Mouse (Mus musculus): Measurements from ENCODE around the gene Gnat1.

Gene Gnat1

DNA sequence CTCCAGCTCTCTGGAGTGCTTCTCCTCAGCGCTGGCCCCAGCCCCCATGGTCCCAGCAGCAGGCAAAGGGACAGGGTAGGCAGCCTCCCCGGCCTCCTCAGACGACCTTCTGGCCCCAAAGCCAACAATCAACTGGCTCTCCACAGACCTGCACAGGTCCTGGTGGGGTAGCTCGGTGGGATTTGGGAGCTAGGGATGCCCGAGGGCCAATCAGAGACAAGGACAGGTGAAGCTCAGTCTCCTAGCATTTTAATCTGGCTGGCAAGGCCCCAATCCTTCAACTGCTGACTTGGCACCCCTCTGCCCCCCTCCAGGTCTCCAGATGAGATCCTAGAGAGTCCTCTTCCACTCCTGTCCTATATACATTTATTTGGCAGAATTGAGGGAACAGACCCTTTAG, at the start of gene Gnat1:
Gene Gnat1, minus strand, starts transcription at position 212 of the 400 bp plus-strand sequence.
- POLR2A ChIA-PET, result interaction anchor here in 3 of 4 experiments (0.5 to 6.3 kb wide), 4 partner anchors 15 to 188 kb away, joined by 3 to 44 read pairs (median 3); no protein-coding TSS in a partner anchor

GRCm38 (mm10) chr9:107728919-107729670, 49.6 kb upstream of the Gnat1 start:
- ChIA-PET POLR2A (interaction anchor here in 2 of 4 experiments (0.7 to 1.0 kb wide), 2 partner anchors 15 to 50 kb away, joined by 3 read pairs; no protein-coding TSS in a partner anchor), CTCF (interaction anchor here in 2 of 4 experiments (0.6 to 1.0 kb wide), 3 partner anchors 9 to 225 kb away, joined by 3 to 13 read pairs (median 4); no protein-coding TSS in a partner anchor)

More for the DNA sequence above, at the start of gene Gnat1:
- CTCF ChIA-PET, result interaction anchor here in 3 of 4 experiments (0.5 to 1.4 kb wide), 6 partner anchors 23 to 374 kb away, joined by 3 to 8 read pairs (median 3); partner anchors contain the start of gene Amigo3 (in 1 of the 3)

- ChIA-PET CTCF (interaction anchor here (0.6 to 2.5 kb wide), 17 partner anchors 8 to 875 kb away, joined by 3 to 15 read pairs (median 3); partner anchors contain the start of gene Mst1r (in 1 of the 4)), POLR2A (interaction anchor here in 3 of 4 experiments (0.6 to 3.0 kb wide), 24 partner anchors 8 to 326 kb away, joined by 3 to 15 read pairs (median 4); partner anchors contain the start of gene Amigo3 (in 1 of the 3))
Measured at GRCm38 (mm10) chr9:107727041-107727440, 47.5 kb upstream of the Gnat1 start.

- ChIA-PET CTCF (interaction anchor here (0.8 to 1.9 kb wide), 6 partner anchors 10 to 48 kb away, joined by 3 to 6 read pairs (median 4); no protein-coding TSS in a partner anchor), POLR2A (interaction anchor here (0.6 to 4.0 kb wide), 11 partner anchors 9 to 144 kb away, joined by 3 to 11 read pairs (median 3); partner anchors contain the start of genes Sema3f (in 2 of the 4) and Hyal3 (in 1 of the 4))
Measured at GRCm38 (mm10) chr9:107724796-107725195, 45.3 kb upstream of the Gnat1 start.

GRCm38 (mm10) chr9:107723794-107724531, 44.5 kb upstream of the Gnat1 start:
- CTCF ChIA-PET, result interaction anchor here (0.6 to 2.6 kb wide), 9 partner anchors 10 to 78 kb away, joined by 3 to 7 read pairs (median 4); partner anchors contain the start of gene Sema3f (in 1 of the 4)
- POLR2A ChIA-PET, result interaction anchor here (0.8 to 4.0 kb wide), 17 partner anchors 9 to 143 kb away, joined by 3 to 11 read pairs (median 3); partner anchors contain the start of genes Hyal3 (in 1 of the 4) and Sema3f (in 1 of the 4)

- ChIA-PET CTCF (interaction anchor here (0.6 to 2.6 kb wide), 9 partner anchors 9 to 78 kb away, joined by 3 to 7 read pairs (median 4); partner anchors contain the start of gene Sema3f (in 1 of the 4)), POLR2A (interaction anchor here (0.8 to 4.0 kb wide), 14 partner anchors 9 to 38 kb away, joined by 3 to 11 read pairs (median 3); partner anchors contain the start of gene Sema3f (in 1 of the 4))
Measured at GRCm38 (mm10) chr9:107723292-107723691, 43.8 kb upstream of the Gnat1 start.

- CTCF ChIA-PET, result interaction anchor here (0.5 to 1.7 kb wide), 12 partner anchors 15 to 1076 kb away, joined by 3 to 5 read pairs (median 3); no protein-coding TSS in a partner anchor
Measured at GRCm38 (mm10) chr9:107718781-107719540, 39.4 kb upstream of the Gnat1 start.

GRCm38 (mm10) chr9:107716951-107717350, 37.4 kb upstream of the Gnat1 start:
- ChIA-PET POLR2A (interaction anchor here in 3 of 4 experiments (0.7 to 1.6 kb wide), 3 partner anchors 10 to 65 kb away, joined by 3 to 5 read pairs (median 4); no protein-coding TSS in a partner anchor), CTCF (interaction anchor here in 2 of 4 experiments (0.6 to 1.0 kb wide), 3 partner anchors 15 to 188 kb away, joined by 3 read pairs; no protein-coding TSS in a partner anchor)

More at GRCm38 (mm10) chr9:107718781-107719540, 39.4 kb upstream of the Gnat1 start:
- POLR2A ChIA-PET, result interaction anchor here (0.6 to 3.2 kb wide), 25 partner anchors 8 to 509 kb away, joined by 3 to 12 read pairs (median 4); partner anchors contain the start of genes Rbm5 (in 1 of the 4) and Sema3f (in 1 of the 4)

- ChIA-PET CTCF (interaction anchor here in 3 of 4 experiments (0.5 to 1.4 kb wide), 4 partner anchors 11 to 352 kb away, joined by 3 to 4 read pairs (median 4); no protein-coding TSS in a partner anchor), POLR2A (interaction anchor here in 3 of 4 experiments (0.6 to 1.6 kb wide), 7 partner anchors 11 to 129 kb away, joined by 3 to 5 read pairs (median 3); partner anchors contain the start of gene Sema3b (in 1 of the 3))
Measured at GRCm38 (mm10) chr9:107715632-107716031, 36.1 kb upstream of the Gnat1 start.

- POLR2A ChIA-PET, result interaction anchor here in 3 of 4 experiments (0.5 to 2.2 kb wide), 13 partner anchors 9 to 1277 kb away, joined by 3 to 8 read pairs (median 3); partner anchors contain the start of genes Cyb561d2 (in 1 of the 3), Nprl2 (in 1 of the 3) and Pfkfb4 (in 1 of the 3)
Measured at GRCm38 (mm10) chr9:107714221-107714952, 34.9 kb upstream of the Gnat1 start.

DNA sequence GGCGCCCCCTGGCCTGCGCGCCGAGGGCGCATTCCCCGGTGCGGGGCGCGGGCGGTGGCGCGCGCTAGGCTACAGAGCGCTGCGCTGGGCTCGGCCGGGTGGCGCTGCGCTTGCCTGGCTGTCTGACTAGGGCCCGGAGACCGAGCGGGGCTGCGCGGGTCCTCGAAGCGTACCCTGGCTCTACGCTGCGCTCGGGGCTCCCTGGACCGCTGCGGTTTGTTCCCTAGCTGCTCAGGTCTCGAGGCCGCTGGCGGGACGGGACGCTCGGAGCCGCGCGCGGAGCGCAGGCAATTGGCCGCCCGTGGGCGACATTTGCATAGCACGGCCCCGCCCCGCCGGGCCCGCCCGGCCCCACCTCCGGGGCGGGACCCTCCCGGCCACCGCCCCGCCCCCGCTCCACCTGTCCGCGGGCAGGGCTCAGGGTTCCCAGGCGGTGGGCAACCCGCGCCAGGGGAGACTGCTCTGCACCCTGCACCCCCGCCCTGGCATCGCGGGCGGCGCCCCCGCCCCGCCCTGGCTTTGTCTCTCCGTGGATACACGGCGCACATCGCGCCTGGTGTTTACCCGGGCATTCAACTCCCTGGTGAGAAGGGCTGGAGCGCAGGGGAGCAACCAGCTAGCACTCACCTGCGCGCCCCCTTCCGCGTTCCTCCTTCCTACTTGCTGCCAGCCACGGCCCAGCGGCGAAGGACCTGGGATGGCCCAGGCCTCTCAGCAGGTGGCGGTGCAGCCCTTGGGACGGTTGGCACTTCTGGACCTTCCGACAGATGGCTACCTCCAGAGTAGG, 30.4 kb upstream of the Gnat1 start, which contains the start of gene Sema3f:
Gene Sema3f, minus strand, starts transcription at position 779 of the 787 bp plus-strand sequence.
- POLR2A ChIA-PET, result interaction anchor here in 3 of 4 experiments (0.5 to 3.1 kb wide), 10 partner anchors 8 to 468 kb away, joined by 3 to 11 read pairs (median 3); no protein-coding TSS in a partner anchor
- CTCF ChIA-PET, result interaction anchor here in 3 of 4 experiments (0.5 to 1.3 kb wide), 11 partner anchors 11 to 386 kb away, joined by 3 to 6 read pairs (median 3); partner anchors contain the start of gene Gnai2 (in 1 of the 3)

More at GRCm38 (mm10) chr9:107714221-107714952, 34.9 kb upstream of the Gnat1 start:
- CTCF ChIA-PET, result interaction anchor here in 3 of 4 experiments (0.6 to 1.4 kb wide), 9 partner anchors 9 to 344 kb away, joined by 3 to 12 read pairs (median 3); no protein-coding TSS in a partner anchor

DNA sequence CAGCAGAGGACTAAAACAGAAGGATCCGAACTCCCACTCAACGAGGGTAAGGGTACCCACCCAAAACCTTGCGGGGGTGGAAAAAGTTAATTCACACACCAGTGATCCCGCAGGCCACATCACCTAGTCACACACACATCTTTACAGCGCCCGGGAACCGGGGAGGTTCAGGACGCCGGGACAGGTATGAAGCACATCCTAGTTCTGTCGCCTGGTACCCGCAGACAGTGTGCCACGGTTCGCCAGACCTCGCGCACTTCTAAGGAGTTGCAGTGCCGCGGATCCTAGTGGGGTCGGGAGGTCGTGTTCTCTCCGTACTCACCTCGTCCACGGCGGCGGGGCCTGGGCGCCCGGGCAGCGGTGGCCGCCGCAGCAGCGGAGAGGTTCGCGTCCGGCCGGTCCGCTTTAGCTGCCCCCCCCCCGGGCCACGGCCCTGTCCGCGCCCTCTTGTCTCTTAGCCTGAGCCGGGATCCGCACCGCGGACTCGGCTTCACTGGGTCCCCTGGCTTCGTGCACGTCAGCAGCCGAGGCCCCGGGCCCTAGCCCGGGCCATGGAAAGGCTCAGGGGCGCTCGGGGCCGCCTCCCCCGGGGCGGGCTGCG, 29.7 kb upstream of the Gnat1 start:
- CTCF ChIA-PET, result interaction anchor here in 3 of 4 experiments (0.7 to 1.3 kb wide), 6 partner anchors 11 to 263 kb away, joined by 3 read pairs; partner anchors contain the start of gene Gnai2 (in 1 of the 3)
- POLR2A ChIA-PET, result interaction anchor here in 3 of 4 experiments (0.5 to 3.1 kb wide), 8 partner anchors 8 to 468 kb away, joined by 3 to 11 read pairs (median 6); no protein-coding TSS in a partner anchor

DNA sequence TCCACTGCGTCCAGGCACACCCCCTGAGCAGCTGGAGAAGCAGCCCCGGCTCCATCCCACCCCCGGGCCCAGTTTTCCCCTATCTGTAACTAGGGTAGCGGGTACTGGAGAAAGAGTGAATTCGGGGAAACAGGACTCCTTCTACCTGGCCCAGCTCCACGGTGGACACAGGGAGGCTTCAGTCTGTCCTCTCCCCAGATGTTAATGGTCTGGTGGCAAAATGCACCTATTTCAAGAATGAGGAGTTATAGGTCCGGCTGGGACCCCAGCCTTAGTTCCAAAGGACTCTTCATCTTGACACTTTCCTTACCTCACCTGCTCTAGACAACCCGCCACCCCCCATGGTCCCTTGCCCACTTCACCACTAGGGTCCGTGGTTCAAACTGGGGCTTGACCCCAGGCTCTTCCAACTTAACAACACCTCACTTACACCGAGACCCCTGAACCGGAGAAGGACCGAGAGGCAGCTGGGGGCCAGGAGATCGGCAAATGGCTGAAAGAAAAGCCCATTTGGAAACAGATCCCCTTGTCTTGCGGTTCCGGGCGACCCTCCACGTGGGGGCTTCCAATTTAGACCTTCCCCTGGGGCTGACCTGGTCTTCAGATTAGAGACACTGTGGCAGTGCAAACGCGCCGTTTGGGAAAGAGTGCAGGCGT, 29.1 kb upstream of the Gnat1 start:
- ChIA-PET POLR2A (interaction anchor here in 2 of 4 experiments (1.2 to 3.1 kb wide), 5 partner anchors 11 to 19 kb away, joined by 4 to 10 read pairs (median 6); no protein-coding TSS in a partner anchor), CTCF (interaction anchor here in 3 of 4 experiments (1.0 to 2.3 kb wide), 6 partner anchors 10 to 109 kb away, joined by 3 to 8 read pairs (median 3); no protein-coding TSS in a partner anchor)

Measured in embryonic stem cell, embryonic (primary cell).